Mouse (Mus musculus) embryonic facial prominence, embryonic 15.5 days (tissue): ENCODE measurements around the gene Gm20388. TPM values are rescaled to one million over a fixed set of nuclear protein-coding genes. Genes with fewer than 3 reads are reported as not detected.
"Not testable (repeated sequence)": the region's sequence is repeated elsewhere in the genome, so short reads cannot be mapped to it uniquely, and the experiment has no call there.

Experiments used
- ATAC-seq: fragments of 200-750 bp; cut with Nextera tagmentation; 2 replicates; pipeline ENCODE4 v1.8.0; 2017; ENCODE audit warnings: low read depth, moderate TSS enrichment; ENCODE audit not compliant: insufficient number of reproducible peaks, low FRiP score, low TSS enrichment
- H3K27ac ChIP-seq: fragments of 300-500 bp; sonication (generic); replicated peaks from 2 replicates; pipeline ENCODE4 v1.5.1; 2015; ENCODE audit warnings: mild to moderate bottlenecking, inconsistent platforms
- H3K27me3 ChIP-seq: fragments of 300-500 bp; sonication (generic); 2 replicates; pipeline ENCODE4 v1.6.1; 2015; ENCODE audit warnings: inconsistent platforms
- H3K36me3 ChIP-seq: fragments of 300-500 bp; sonication (generic); 2 replicates; pipeline ENCODE4 v1.6.1; 2015; ENCODE audit warnings: mild to moderate bottlenecking, inconsistent platforms
- H3K4me1 ChIP-seq: fragments of 300-500 bp; sonication (generic); 2 replicates; pipeline ENCODE4 v1.6.1; 2015; ENCODE audit warnings: inconsistent platforms
- H3K4me2 ChIP-seq: fragments of 300-500 bp; sonication (generic); replicated peaks from 2 replicates; pipeline ENCODE4 v1.6.1; 2015; ENCODE audit warnings: mild to moderate bottlenecking, inconsistent platforms
- H3K4me3 ChIP-seq: fragments of 300-500 bp; sonication (generic); replicated peaks from 2 replicates; pipeline ENCODE4 v1.5.1; 2015; ENCODE audit warnings: mild to moderate bottlenecking, inconsistent platforms
- H3K9ac ChIP-seq: fragments of 300-500 bp; sonication (generic); 2 replicates; pipeline ENCODE4 v1.6.1; 2015; ENCODE audit warnings: inconsistent platforms
- H3K9me3 ChIP-seq: fragments of 300-500 bp; sonication (generic); replicated peaks from 2 replicates; pipeline ENCODE4 v1.6.1; 2016; ENCODE audit warnings: inconsistent platforms
- whole genome bisulfite sequencing: fragments of 180-500 bp; shearing (Covaris S2); methylation state at CpG from one replicate; pipeline ENCODE4 v1.1.7; 2015; 5-methylcytosine and 5-hydroxymethylcytosine counted together
- polyA plus RNA-seq: library from polyadenylated mRNA; unstranded; fragments of >200 nt; fragmentation: Nextera tagmentation; extraction: Ambion mirVana; gene quantifications from 2 replicates; pipeline ENCODE4 v1.2.1, GENCODE M21; 2015

Gm20388 gene
- polyA plus RNA-seq, 1 experiment from 2014 or later = 8.0 TPM

- ATAC-seq = no peak
- peaks cover 95% of the 10 kb centered on the region for H3K36me3 ChIP-seq
- H3K9ac ChIP-seq = no peak overlapping the region
- H3K4me1 ChIP-seq = no peaks in the 10 kb centered on the region
- no peak overlapping the region for H3K4me3 ChIP-seq
- no peaks in the 10 kb centered on the region for H3K9me3 ChIP-seq
- H3K27me3 ChIP-seq = no peaks in the 10 kb centered on the region
- H3K27ac ChIP-seq = no peak overlapping the region
- H3K4me2 ChIP-seq = no peak overlapping the region
- 89% methylated on average over 12 of the region's 12 CpGs for WGBS
Measured at GRCm38 (mm10) chr8:123083610-123084009, 3173.0 kb downstream of the Gm20388 start.

- Histone ChIP-seq H3K27ac (no peak overlapping the region), H3K4me2 (no peak overlapping the region), H3K4me1 (no peaks in the 10 kb centered on the region), H3K4me3 (no peak overlapping the region), H3K36me3 (peaks cover 96% of the 10 kb centered on the region), H3K27me3 (no peaks in the 10 kb centered on the region), H3K9me3 (no peaks in the 10 kb centered on the region), H3K9ac (no peak overlapping the region)
- 81% methylated on average over 9 of the region's 9 CpGs for WGBS
- no peak for ATAC-seq
Measured at GRCm38 (mm10) chr8:123087289-123087688, 3176.6 kb downstream of the Gm20388 start.

- no peak for ATAC-seq
- no peak overlapping the region for H3K9ac ChIP-seq
Measured at GRCm38 (mm10) chr8:123097216-123097615, 3186.6 kb downstream of the Gm20388 start.

DNA sequence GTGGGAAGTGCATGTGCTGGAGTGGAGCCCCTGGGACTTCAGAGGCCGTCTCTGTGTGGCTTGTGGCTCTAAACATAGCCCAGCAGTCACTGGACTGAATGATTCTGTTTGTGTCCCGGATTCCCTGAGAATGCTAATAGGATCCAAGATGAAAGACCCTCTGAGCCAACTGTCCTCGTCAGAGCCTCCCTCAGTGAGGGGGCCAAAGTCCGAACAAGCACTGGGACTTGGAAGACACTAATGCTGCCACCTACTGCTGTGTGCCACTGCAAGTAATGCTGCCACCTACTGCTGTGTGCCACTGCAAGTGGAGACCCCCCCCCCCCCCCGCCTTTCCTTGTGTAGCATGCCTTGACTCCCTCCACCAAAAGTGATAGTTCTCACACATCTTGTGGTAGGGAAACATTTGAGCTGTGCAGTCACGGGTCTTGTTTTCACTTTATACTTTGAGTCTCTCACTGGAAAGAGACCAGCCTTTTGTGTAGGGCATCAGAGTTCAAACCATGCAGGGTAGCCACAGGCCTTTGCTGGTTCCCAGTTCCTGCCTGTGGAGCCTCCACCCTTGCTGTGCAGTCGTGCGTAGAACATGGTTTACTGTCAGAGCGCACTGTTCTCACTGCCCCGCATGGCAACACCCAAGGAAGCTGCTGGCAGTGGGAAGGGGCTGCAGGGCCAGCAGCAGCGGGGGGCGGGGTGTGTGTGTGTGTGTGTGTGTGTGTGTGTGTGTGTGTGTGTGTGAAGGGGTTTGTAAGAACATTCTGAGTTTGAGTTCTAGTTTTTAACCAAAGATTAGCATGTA is 3187.3 kb downstream of the Gm20388 start:
- no peaks in the 10 kb centered on the region for H3K27me3 ChIP-seq
- no peak overlapping the region for H3K9ac ChIP-seq
- H3K4me1 ChIP-seq = peaks cover 12% of the 10 kb centered on the region
- 78% methylated on average over 12 of the region's 12 CpGs for WGBS
- H3K27ac ChIP-seq = no peak overlapping the region
- ATAC-seq = no peak
- peaks cover 42% of the 10 kb centered on the region for H3K36me3 ChIP-seq
- no peak overlapping the region for H3K4me3 ChIP-seq
- H3K4me2 ChIP-seq = no peak overlapping the region
- no peaks in the 10 kb centered on the region for H3K9me3 ChIP-seq

More at GRCm38 (mm10) chr8:123097216-123097615, 3186.6 kb downstream of the Gm20388 start:
- H3K27ac ChIP-seq = no peak overlapping the region
- peaks cover 43% of the 10 kb centered on the region for H3K36me3 ChIP-seq
- H3K9me3 ChIP-seq = no peaks in the 10 kb centered on the region
- WGBS = 88% methylated on average over 11 of the region's 11 CpGs
- no peak overlapping the region for H3K4me2 ChIP-seq
- peaks cover 12% of the 10 kb centered on the region for H3K4me1 ChIP-seq
- no peak overlapping the region for H3K4me3 ChIP-seq
- no peaks in the 10 kb centered on the region for H3K27me3 ChIP-seq

GRCm38 (mm10) chr8:123100288-123100687 is 3189.6 kb downstream of the Gm20388 start:
- H3K4me2 ChIP-seq = peak overlapping the region; percentile 17; the same call in 1 of the 2 replicates
- ATAC-seq = no peak
- no peaks in the 10 kb centered on the region for H3K9me3 ChIP-seq
- peak overlapping the region; percentile 88 for H3K27ac ChIP-seq
- H3K36me3 ChIP-seq = peaks cover 40% of the 10 kb centered on the region
- no peak overlapping the region for H3K9ac ChIP-seq
- 17% methylated on average over 8 of the region's 8 CpGs for WGBS
- H3K27me3 ChIP-seq = no peaks in the 10 kb centered on the region
- peaks cover 26% of the 10 kb centered on the region for H3K4me1 ChIP-seq
- H3K4me3 ChIP-seq = no peak overlapping the region

DNA sequence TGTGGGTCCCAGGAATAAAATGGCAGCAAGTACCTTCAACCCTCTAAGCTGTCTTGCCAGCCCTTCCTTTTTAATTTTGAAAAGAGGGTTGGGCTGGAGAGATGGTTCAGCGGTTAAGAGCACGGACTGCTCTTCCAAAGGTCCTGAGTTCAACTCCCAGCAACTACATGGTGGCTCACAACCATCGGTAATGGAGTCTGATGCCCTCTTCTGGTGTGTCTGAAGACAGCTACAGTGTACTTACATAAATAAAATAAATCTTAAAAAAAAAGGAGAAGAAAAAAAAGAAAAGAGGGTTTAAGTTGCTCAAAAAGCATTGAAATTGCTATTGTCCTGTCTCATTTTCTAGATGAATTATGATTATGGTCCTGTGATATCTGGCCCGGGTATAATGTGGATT is 3190.6 kb downstream of the Gm20388 start:
- peaks cover 26% of the 10 kb centered on the region for H3K4me1 ChIP-seq
- no peak overlapping the region for H3K4me3 ChIP-seq
- no peaks in the 10 kb centered on the region for H3K27me3 ChIP-seq
- H3K36me3 ChIP-seq = peaks cover 41% of the 10 kb centered on the region
- no peaks in the 10 kb centered on the region for H3K9me3 ChIP-seq
- peak overlapping the region; percentile 73; the same call in 1 of the 2 replicates for H3K4me2 ChIP-seq
- H3K27ac ChIP-seq = peak overlapping the region; percentile 88; the same call in 1 of the 2 replicates
- 83% methylated on average over 4 of the region's 4 CpGs for WGBS
- no peak overlapping the region for H3K9ac ChIP-seq
- ATAC-seq = no peak

DNA sequence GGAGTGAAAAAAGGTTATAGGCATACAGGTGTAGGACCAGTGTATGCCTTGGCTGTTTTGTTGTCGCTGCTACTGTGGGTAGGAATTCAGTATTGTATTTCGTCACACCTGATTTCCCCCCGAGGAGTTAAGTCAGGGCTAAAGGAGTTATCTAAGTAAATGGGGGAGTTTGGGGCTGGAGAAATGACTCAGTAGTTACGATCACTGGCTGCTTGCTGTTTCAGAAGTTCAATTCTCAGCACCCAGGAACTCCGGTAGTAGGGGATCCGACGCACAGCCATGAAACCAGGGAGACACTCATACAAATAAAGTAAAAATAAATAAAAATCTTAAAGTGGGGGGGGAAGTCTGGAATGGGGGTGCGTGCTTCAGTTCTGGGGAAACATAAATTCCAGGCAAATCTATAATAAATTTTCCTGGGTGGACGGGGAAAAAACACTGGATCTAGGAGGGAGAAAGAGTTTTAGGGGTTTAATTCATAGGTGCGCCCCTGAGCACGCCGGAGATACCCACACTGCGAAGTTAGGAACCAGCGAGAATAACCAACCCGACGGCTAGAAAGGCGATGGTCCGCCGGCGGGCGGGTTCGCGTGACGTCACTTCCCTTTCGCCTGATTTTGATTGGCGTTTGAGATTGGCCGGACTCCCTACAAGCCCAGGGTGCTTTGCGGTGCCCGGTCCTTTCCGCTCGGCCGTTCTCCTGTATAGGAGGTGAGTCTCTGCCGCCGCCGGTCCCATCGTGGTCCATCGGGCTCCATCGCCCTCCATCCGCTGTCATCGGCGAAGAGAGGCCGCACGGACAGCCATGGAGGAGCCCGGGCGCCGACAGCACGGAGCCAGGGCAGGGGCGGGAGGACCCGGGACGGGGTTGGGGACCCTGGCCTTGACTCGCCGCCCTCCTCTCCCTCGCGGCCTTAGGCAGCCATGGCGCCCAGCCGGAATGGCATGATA is 3191.4 kb downstream of the Gm20388 start, which contains the start of gene Rpl13:
Gene Rpl13, plus strand, starts transcription at position 616 of the 951 bp plus-strand sequence.
- H3K36me3 ChIP-seq = peaks cover 39% of the 10 kb centered on the region
- peak within 1 kb of the TSS; percentile 96 for H3K27ac ChIP-seq
- peak within 1 kb of the TSS; percentile 91 for H3K9ac ChIP-seq
- no peaks in the 10 kb centered on the region for H3K27me3 ChIP-seq
- H3K4me3 ChIP-seq = peak within 1 kb of the TSS; percentile 72
- peaks cover 26% of the 10 kb centered on the region for H3K4me1 ChIP-seq
- peak within 1 kb of the TSS; percentile 73 for H3K4me2 ChIP-seq
- peak; percentile 92 for ATAC-seq
- H3K9me3 ChIP-seq = no peaks in the 10 kb centered on the region
- WGBS = 1% methylated on average over 56 of the region's 56 CpGs

- not testable (repeated sequence) for H3K9me3 ChIP-seq, ATAC-seq, H3K27me3 ChIP-seq
- H3K4me1 ChIP-seq = peaks cover 26% of the 10 kb centered on the region
- peak overlapping the region; percentile 96 for H3K27ac ChIP-seq
- peak overlapping the region; percentile 73 for H3K4me2 ChIP-seq
- 4% methylated on average over 26 of the region's 26 CpGs for WGBS
- peaks cover 30% of the 10 kb centered on the region for H3K36me3 ChIP-seq
- peak overlapping the region; percentile 91 for H3K9ac ChIP-seq
- peak overlapping the region; percentile 72 for H3K4me3 ChIP-seq
Measured at GRCm38 (mm10) chr8:123102855-123103254, 3192.2 kb downstream of the Gm20388 start.

DNA sequence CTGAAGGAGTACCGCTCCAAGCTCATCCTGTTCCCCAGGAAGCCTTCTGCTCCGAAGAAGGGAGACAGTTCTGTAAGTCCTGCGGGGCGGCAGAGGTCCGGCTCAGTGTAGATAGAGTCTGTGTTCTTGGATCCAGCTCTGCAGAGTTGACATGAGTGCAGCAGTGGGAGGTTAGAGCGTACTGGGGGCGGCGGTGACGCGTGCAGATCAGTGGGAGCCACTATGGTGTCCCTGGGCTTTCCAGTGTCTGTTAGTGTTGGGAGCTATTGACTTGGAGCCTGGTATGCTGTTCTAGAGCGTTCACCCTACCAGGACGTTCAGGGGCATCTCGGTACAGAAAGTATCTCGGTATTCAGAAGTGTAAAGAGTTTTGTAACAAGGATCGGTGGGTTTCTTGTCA is 3192.6 kb downstream of the Gm20388 start:
- Histone ChIP-seq H3K27ac (peak overlapping the region; percentile 96; the same call in 1 of the 2 replicates), H3K9me3 (no peaks in the 10 kb centered on the region), H3K27me3 (no peaks in the 10 kb centered on the region), H3K9ac (peak overlapping the region; percentile 91), H3K36me3 (peaks cover 27% of the 10 kb centered on the region), H3K4me2 (peak overlapping the region; percentile 73), H3K4me3 (peak overlapping the region; percentile 72), H3K4me1 (peaks cover 26% of the 10 kb centered on the region)
- WGBS = 14% methylated on average over 15 of the region's 15 CpGs
- ATAC-seq = no peak

DNA sequence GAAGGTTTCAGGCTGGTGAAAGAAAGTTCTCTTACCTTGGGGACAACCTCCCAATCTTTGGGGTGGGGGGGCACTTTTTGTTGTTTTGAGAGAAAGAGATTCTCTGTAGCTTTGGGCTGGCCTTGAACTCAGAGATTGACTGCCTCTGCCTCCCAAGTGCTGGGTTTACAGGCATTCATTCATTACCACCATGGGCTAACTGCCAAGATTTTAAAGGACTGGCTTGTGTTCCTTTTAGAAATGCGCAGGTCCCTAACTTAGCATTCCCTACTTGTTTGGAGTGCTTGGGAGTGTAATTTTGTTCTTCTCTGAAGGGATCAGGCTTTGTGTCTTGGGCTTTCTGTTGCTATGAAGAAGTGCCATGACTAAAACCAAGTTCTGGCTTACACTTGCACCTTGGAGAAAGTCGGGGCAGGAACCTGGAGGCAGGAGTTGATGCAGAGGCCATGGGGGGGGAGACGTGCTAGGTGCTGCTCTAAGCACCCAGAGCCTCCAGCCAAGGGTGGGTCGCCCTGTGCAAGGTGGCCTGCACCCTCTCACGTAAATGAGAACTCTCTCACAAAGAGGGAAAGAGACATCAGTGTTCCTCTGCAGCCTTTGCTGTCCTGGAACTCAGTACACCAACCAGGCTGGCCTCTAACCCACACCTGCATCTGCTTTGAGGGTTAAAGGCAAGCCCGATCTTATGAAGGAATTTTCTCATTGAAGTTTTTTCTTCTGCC is 3193.6 kb downstream of the Gm20388 start:
- 74% methylated on average over 6 of the region's 6 CpGs for WGBS
- peaks cover 27% of the 10 kb centered on the region for H3K36me3 ChIP-seq
- H3K4me2 ChIP-seq = peak overlapping the region; percentile 73
- peak overlapping the region; percentile 72 for H3K4me3 ChIP-seq
- peak overlapping the region; percentile 91 for H3K9ac ChIP-seq
- peak overlapping the region; percentile 96 for H3K27ac ChIP-seq
- no peaks in the 10 kb centered on the region for H3K27me3 ChIP-seq
- peaks cover 26% of the 10 kb centered on the region for H3K4me1 ChIP-seq
- ATAC-seq = no peak
- H3K9me3 ChIP-seq = no peaks in the 10 kb centered on the region
